Mouse (Mus musculus) ES-CJ7 (cell line): ENCODE measurements at regions not wholly inside any gene's neighbourhood (a gene's known extent, or its start where the extent isn't known, plus 50 kb on each side); places are given as distances from the start of the nearest gene placed in this dataset.
"Not testable (repeated sequence)": the region's sequence is repeated elsewhere in the genome, so short reads cannot be mapped to it uniquely, and the experiment has no call there.

ENCODE experiments used
- DNase-seq: peaks from one replicate; pipeline ENCODE4 v3.0.0; 2011; ENCODE audit warnings: low read depth, low spot score

DNA sequence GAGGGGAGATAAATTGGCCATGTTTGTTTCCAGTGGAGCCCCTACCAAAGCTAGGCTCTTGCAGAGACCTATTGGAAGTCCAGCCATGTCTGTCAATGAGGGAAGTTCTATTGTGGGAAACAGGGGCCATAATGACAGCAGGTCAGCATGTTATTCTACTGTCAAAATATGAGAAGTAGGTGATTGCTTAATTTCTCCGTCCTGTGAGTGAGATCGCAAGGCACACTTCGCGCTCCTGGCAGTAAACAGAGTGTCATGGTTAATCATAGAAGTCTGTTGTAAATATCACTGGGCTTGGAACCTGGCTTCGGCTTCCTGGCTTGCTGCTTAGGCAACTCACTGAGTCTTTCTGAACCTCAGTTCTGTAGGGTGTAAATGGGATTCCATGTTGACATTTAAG lies 72.5 kb upstream of the Ccdc122 start:
- DNase-seq, result no peak

DNA sequence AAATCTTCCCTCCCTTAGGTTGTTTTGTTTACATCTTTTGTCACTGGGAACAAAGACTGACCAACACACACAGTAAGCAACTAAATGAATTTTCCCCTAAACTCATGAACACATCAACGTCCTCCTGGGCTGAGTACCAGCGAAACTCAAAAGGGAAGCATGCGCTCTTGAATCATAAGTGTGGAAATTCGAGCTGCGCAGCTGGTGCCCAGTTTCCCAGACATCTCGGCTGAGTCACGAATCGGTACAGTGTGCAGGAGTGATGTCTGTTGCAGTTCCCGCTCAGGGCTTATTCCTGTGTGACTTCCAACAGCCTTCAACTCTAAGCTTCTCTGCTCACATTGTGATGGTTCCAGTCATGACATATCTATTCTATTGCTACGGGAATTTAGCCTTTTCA lies 77.7 kb upstream of the Ccdc122 start:
- DNase-seq, result no peak

GRCm38 (mm10) chr14:76957136-76957535 lies 79.4 kb upstream of the Ccdc122 start:
- DNase-seq, result peak; percentile 4

GRCm38 (mm10) chr14:76953171-76953570 lies 83.4 kb upstream of the Ccdc122 start:
- no peak for DNase-seq

- no peak for DNase-seq
Measured at GRCm38 (mm10) chr14:76951450-76951849, 85.1 kb upstream of the Ccdc122 start.

GRCm38 (mm10) chr14:76949388-76949787 lies 87.2 kb upstream of the Ccdc122 start:
- no peak for DNase-seq

GRCm38 (mm10) chr14:76948948-76949347 lies 87.6 kb upstream of the Ccdc122 start:
- DNase-seq, result no peak

- no peak for DNase-seq
Measured at GRCm38 (mm10) chr14:76948481-76948880, 88.1 kb upstream of the Ccdc122 start.

DNA sequence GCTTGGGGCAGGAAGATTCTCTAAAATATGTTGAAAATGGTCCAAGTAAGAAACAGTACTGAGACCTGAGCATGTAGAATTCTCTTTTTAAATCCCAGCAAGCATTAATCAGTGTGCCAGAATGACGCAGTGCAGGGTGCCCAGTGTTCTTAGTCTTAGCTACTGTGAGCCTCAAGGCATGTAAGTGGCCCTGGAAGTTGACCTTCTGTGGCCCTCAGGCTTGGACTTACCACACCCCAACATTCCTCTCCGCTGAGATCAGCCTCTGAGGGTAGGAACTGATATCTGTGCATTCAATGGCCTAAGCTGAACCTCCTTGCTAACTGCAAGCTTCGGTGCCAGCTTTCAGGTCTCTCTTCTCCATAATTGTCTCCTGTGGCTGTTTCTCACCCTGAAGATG lies 89.4 kb upstream of the Ccdc122 start:
- peak; percentile 9 for DNase-seq

DNA sequence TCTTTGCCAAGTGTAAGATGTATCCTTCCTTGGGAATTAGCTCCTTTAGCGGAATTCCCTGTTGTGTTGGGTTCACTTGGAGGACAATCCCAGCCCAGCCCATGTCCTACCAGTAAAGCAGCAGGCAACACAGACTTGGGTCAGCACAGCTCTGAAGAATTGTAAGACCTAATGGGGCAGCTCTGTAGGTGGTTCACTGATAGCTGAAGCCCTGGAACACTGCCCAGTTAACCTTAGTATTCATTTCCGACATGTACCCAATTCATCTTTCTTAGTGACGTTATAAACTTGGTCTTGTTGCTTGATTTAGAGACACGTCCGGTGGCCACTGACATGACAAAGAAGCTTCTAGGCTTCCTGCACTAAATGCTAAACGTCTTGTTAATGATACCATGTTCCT lies 90.9 kb upstream of the Ccdc122 start:
- no peak for DNase-seq

GRCm38 (mm10) chr14:76941474-76942212 lies 94.9 kb upstream of the Ccdc122 start:
- no peak for DNase-seq

DNA sequence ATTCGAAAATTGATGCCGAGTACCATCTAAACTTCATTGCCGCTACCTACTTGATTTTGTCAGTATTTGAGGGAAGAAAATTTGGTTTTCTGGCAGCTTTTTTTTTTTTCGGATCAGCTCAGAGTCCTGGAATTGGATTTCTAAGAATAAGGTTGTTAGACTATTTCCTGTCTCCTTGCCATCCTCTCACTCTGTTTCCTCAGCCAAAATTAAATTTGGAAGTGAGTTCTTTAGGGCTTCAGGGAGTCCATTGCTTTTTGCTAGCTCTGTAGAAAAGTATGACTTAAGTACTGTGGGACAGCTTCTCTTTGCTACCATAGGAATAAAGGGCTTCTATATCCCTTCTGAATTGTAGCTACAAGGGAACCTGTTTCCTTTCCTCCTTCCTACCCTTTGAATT lies 96.1 kb upstream of the Ccdc122 start:
- DNase-seq, result no peak

DNA sequence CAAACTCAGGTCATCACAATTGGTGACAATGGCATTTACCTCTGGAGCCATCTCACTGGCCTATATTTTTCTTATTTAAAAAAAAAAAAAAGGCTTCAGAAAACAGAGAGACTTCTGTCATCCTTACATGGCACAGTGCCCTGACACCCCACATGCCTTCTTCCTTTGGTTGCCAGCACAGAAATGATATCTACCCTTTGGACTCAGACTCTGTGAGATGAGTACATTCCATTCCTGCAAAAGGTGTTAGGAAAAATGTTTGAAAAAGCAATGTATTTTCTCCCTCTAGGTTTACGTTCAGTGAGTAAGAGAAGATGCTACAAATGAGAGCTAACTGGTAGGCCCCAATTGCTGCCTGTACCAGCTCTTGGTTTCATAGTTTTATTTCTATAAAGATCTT lies 99.9 kb upstream of the Ccdc122 start:
- no peak for DNase-seq

GRCm38 (mm10) chr14:76936051-76936450 lies 100.5 kb upstream of the Ccdc122 start:
- DNase-seq, result not testable (repeated sequence)

- DNase-seq, result no peak
Measured at GRCm38 (mm10) chr14:76935453-76935852, 101.1 kb upstream of the Ccdc122 start.

DNA sequence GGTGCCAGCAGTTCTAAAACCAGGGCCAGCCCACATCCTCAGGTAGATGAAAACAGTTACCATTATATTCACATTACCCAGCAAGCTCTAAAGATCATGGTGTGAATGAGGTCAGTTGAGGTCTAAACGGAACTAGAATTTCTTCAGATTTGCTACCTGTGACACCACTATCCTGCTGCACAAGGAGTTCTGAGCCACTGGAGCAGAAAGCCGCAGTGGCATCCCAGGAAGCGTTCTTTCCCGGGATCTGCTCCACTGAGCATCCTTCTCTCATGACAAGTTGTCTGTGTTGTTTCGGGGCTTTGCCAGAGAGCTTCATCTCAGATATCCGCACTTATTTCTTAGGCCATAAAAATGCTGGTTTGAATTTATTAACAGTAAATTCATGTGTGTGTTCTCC lies 103.7 kb upstream of the Ccdc122 start:
- no peak for DNase-seq

- DNase-seq, result no peak
Measured at GRCm38 (mm10) chr14:76931398-76931797, 105.2 kb upstream of the Ccdc122 start.

- DNase-seq, result no peak
Measured at GRCm38 (mm10) chr14:76929562-76929961, 107.0 kb upstream of the Ccdc122 start.

DNA sequence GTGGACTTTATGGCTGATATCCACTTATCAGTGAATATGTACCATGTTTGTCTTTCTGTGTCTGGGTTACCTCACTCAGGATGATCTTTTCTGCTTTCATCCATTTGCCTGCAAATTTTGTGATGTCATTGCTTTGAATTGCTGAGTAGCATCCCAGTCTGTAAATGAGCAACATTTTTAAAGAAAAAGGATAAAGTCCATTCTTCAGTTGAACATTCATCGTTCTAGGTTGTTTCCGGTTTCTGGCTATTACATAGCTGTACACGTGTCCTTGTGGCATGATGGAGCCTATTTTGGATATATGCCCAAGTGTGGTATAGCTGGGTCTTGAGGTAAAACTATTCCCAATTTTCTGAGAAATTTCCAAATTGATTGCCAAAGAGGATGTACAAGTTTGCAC lies 107.9 kb upstream of the Ccdc122 start:
- no peak for DNase-seq

DNA sequence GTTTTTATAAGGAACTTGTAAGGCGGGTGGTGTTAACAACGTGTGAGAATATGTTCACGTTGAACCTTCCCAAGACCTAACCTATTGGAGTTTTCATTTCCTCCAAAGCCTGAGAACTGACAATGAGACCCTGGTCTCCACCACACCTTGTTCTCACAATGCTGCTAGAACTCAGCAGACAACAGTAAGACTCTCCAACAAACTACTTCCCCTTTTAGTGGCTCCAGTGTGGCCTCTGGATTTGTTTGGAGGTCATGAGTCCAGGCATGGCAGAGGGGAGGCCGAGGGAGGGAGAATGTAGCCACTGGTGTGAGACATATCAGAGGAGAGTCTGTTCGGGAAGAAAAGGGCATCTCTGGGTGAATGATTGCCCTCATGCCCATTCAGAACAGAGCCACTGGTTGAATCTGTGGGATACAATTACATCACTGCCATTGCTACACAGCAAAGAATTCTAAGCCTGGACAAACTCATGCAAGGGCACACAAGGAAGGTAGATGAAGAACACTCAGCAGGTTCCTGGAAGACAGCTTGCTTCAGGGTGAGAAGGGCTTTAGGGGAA lies 109.2 kb upstream of the Ccdc122 start:
- no peak for DNase-seq

DNA sequence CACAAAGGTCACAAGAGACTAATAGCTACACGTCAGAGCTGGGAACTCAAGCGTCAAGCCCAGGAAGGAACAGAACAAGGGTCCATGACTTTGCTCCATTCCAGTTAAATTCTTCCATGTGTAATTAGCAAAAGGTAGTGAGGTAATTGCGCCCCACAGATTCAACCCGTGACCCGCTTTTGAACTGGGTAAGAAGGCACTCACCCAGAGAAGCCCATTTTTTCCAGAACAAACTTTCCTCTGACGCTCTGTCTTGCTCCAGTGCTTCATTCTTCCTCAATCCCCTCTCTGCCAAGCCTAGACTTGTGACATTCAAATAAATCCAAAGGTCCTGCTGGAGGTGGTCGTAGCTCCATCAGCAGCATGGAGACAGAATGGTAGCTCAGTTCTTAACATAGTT lies 110.2 kb upstream of the Ccdc122 start:
- DNase-seq, result no peak

DNA sequence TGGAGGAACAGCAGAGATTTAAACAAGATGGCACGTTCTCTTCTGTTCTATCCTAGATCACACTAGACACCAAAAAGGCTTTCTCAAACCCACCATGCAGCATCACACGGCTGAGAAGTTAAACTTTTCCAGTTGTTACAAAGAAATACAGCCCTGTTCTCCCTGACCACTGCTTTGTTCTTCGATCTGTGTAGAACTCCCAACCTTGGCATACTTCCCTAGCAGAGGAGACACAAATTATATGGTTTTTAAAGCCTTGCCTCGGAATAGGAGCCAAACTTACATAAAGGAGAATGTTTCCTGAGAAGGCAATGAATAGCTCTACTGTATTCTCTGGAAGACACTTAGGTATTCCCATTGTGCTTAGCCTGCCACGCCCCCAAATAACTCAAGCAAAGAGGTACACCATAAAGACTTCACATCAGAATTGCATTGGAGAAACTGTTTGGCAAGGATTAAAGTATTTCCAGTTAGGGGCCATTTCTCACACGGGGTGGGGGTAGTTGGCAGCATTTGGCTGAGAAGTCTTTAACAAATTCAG lies 114.1 kb upstream of the Ccdc122 start:
- DNase-seq, result no peak

DNA sequence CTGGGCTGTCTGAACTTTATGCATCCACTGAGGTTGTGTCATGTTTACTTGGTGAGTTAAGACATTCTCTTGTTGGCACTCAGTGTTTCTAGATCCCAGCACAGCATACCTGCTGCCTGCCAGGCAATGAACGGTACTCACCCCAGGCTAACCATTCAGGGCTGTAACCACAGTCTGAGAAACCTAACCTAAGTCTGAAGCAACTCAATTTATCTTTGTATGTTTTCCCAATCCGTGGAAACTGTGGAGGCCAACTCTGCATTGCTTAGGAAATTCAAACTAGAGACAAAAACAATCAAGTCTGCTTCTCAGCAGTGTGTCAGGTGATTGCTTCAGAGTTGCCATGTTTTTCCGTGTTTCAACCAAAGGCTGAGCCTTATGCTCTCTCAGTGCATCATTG lies 118.5 kb upstream of the Ccdc122 start:
- DNase-seq, result no peak
